Mouse (Mus musculus) bone marrow macrophage, adult 2 months (primary cell): Measurements from ENCODE around the gene Trim15. TPM values are rescaled to one million over a fixed set of nuclear protein-coding genes. Genes with fewer than 3 reads are reported as not detected.

ENCODE experiments used
- H3K27ac ChIP-seq: 2 replicates; pipeline ENCODE4 v1.5.1; 2012; ENCODE audit warnings: low read depth, low read length; ENCODE audit not compliant: insufficient read depth
- H3K4me1 ChIP-seq: 2 replicates; pipeline ENCODE4 v1.6.1; 2012; ENCODE audit warnings: low read length; ENCODE audit not compliant: control insufficient read depth, insufficient read depth
- H3K4me3 ChIP-seq: 2 replicates; pipeline ENCODE4 v1.5.1; 2012; ENCODE audit warnings: mild to moderate bottlenecking, low read length, moderate library complexity; ENCODE audit not compliant: insufficient read depth
- CTCF ChIP-seq: IDR thresholded peaks from 2 replicates; pipeline ENCODE4 v1.5.1; 2012; ENCODE audit warnings: low read depth, mild to moderate bottlenecking, low read length, moderate library complexity
- POLR2A ChIP-seq: IDR thresholded peaks from 2 replicates; pipeline ENCODE4 v1.6.1; 2012; ENCODE audit warnings: mild to moderate bottlenecking, low read depth, low read length, borderline replicate concordance
- polyA plus RNA-seq: library from polyadenylated mRNA; stranded (reverse); fragments of >200 nt; gene quantifications from 2 replicates; pipeline ENCODE4 v1.2.4, GENCODE M21; 2012; ENCODE audit not compliant: missing spikeins, insufficient read depth, insufficient read length

The Trim15 gene
- polyA plus RNA-seq, 1 experiment: not detected

- Histone ChIP-seq H3K27ac (peak overlapping the region; percentile 64), H3K4me3 (no peak overlapping the region), H3K4me1 (peaks cover 23% of the 10 kb centered on the region)
- TF ChIP-seq CTCF (no peak), POLR2A (no peak)
Measured at GRCm38 (mm10) chr17:36848911-36849310, 18.1 kb downstream of the Trim15 start.

GRCm38 (mm10) chr17:36844725-36845124, 22.3 kb downstream of the Trim15 start:
- TF ChIP-seq POLR2A (no peak), CTCF (no peak)
- no peak overlapping the region for H3K27ac ChIP-seq

GRCm38 (mm10) chr17:36844286-36844719, 22.7 kb downstream of the Trim15 start:
- H3K4me3 ChIP-seq: no peak overlapping the region
- no peak overlapping the region for H3K27ac ChIP-seq
- TF ChIP-seq POLR2A (no peak), CTCF (no peak)
- H3K4me1 ChIP-seq: peaks cover 23% of the 10 kb centered on the region

More at GRCm38 (mm10) chr17:36844725-36845124, 22.3 kb downstream of the Trim15 start:
- peaks cover 22% of the 10 kb centered on the region for H3K4me1 ChIP-seq
- no peak overlapping the region for H3K4me3 ChIP-seq

- Histone ChIP-seq H3K4me1 (peaks cover 21% of the 10 kb centered on the region), H3K4me3 (no peak overlapping the region)
- TF ChIP-seq POLR2A (no peak), CTCF (no peak)
Measured at GRCm38 (mm10) chr17:36843696-36844095, 23.3 kb downstream of the Trim15 start.

GRCm38 (mm10) chr17:36840961-36841445, 26.0 kb downstream of the Trim15 start:
- TF ChIP-seq POLR2A (no peak), CTCF (no peak)
- H3K27ac ChIP-seq: no peak overlapping the region
- H3K4me3 ChIP-seq: no peak overlapping the region
- H3K4me1 ChIP-seq: peaks cover 28% of the 10 kb centered on the region

More at GRCm38 (mm10) chr17:36843696-36844095, 23.3 kb downstream of the Trim15 start:
- H3K27ac ChIP-seq: no peak overlapping the region

- TF ChIP-seq POLR2A (no peak), CTCF (no peak)
- Histone ChIP-seq H3K4me3 (no peak overlapping the region), H3K4me1 (peaks cover 31% of the 10 kb centered on the region), H3K27ac (no peak overlapping the region)
Measured at GRCm38 (mm10) chr17:36839931-36840330, 27.1 kb downstream of the Trim15 start.

- no peak for TF ChIP-seq POLR2A
- TF ChIP-seq CTCF: no peak
- H3K27ac ChIP-seq: no peak overlapping the region
- H3K4me1 ChIP-seq: peaks cover 22% of the 10 kb centered on the region
- H3K4me3 ChIP-seq: no peak overlapping the region
Measured at GRCm38 (mm10) chr17:36839001-36839400, 28.0 kb downstream of the Trim15 start.

- H3K27ac ChIP-seq: peak within 1 kb of the TSS; percentile 73
- H3K4me1 ChIP-seq: peaks cover 18% of the 10 kb centered on the region
- H3K4me3 ChIP-seq: peak within 1 kb of the TSS; percentile 87
- TF ChIP-seq CTCF (no peak), POLR2A (no peak)
Measured at GRCm38 (mm10) chr17:36836874-36837647, 29.9 kb downstream of the Trim15 start, which contains the start of gene Trim26. Trim26 (plus strand) TSS chr17:36837134.

- Histone ChIP-seq H3K4me1 (peaks cover 18% of the 10 kb centered on the region), H3K27ac (peak overlapping the region; percentile 23), H3K4me3 (peak overlapping the region; percentile 59)
- TF ChIP-seq CTCF (no peak), POLR2A (no peak)
Measured at GRCm38 (mm10) chr17:36836427-36836812, 30.6 kb downstream of the Trim15 start.
